Mouse (Mus musculus) megakaryocyte-erythroid progenitor cell, adult 5 weeks (primary cell): ENCODE data around the gene Zscan29. TPM values are rescaled to one million over a fixed set of nuclear protein-coding genes. Genes with fewer than 3 reads are reported as not detected.

Source experiments
- polyA plus RNA-seq: library from polyadenylated mRNA; stranded (reverse); fragments of >175 nt; gene quantifications from 2 replicates; pipeline ENCODE4 v1.2.3, GENCODE M21; 2012

The Zscan29 gene
- 13.7 and 16.5 TPM in 2 replicates for polyA plus RNA-seq

GRCm38 (mm10) chr2:121170980-121171742, at the start of gene Zscan29:
Gene Zscan29, minus strand, starts transcription at chr2:121171125.

GRCm38 (mm10) chr2:121170481-121170971, 399 bp downstream of the Zscan29 start, which contains the start of gene Tubgcp4:
Gene Tubgcp4, plus strand, starts transcription at chr2:121170654.

GRCm38 (mm10) chr2:121140018-121140882, 30.7 kb downstream of the Zscan29 start, which contains the start of the genes Adal and Lcmt2:
Gene Adal, plus strand, starts transcription at chr2:121140428.
Gene Lcmt2, minus strand, starts transcription at chr2:121140653.

GRCm38 (mm10) chr2:121109695-121110094, 61.2 kb downstream of the Zscan29 start, which contains the start of gene Tgm7:
Gene Tgm7, minus strand, starts transcription at chr2:121109795.

Other genes starting within 250 kb of the Zscan29 start
- gene Ubr1, start 200.4 kb downstream of the Zscan29 start, polyA plus RNA-seq: 12.4 and 14.0 TPM in 2 replicates
- 1.6 and 2.0 TPM in 2 replicates for gene Tmem62, start 194.1 kb downstream of the Zscan29 start, polyA plus RNA-seq
- gene Ccndbp1, start 162.7 kb downstream of the Zscan29 start, polyA plus RNA-seq: 11.6 and 15.6 TPM in 2 replicates
- 0.84 and 1.1 TPM in 2 replicates for gene Epb42, start 134.1 kb downstream of the Zscan29 start, polyA plus RNA-seq
- not detected in 2 replicates for gene Tgm5, start 85.3 kb downstream of the Zscan29 start, polyA plus RNA-seq
- gene Tgm7, start 61.3 kb downstream of the Zscan29 start, polyA plus RNA-seq: not detected in 2 replicates
- 4.2 and 4.6 TPM in 2 replicates for gene Adal, start 30.7 kb downstream of the Zscan29 start, polyA plus RNA-seq
- 7.2 and 8.4 TPM in 2 replicates for gene Lcmt2, start 30.5 kb downstream of the Zscan29 start, polyA plus RNA-seq
- gene Tubgcp4, start 471 bp downstream of the Zscan29 start, polyA plus RNA-seq: 14.5 and 16.1 TPM in 2 replicates
- 22.0 and 34.2 TPM in 2 replicates for gene Trp53bp1, start 100.3 kb upstream of the Zscan29 start, polyA plus RNA-seq
- 0.01 and 0.30 TPM in 2 replicates for gene Map1a, start 118.5 kb upstream of the Zscan29 start, polyA plus RNA-seq
- 5.6 and 6.3 TPM in 2 replicates for gene Ppip5k1, start 184.3 kb upstream of the Zscan29 start, polyA plus RNA-seq
- gene Ckmt1, start 186.6 kb upstream of the Zscan29 start, polyA plus RNA-seq: not detected in 2 replicates
- gene Strc, start 216.0 kb upstream of the Zscan29 start, polyA plus RNA-seq: 0.04 TPM in 1 of 2 replicates, not detected in the other
- gene Pdia3, start 242.7 kb upstream of the Zscan29 start, polyA plus RNA-seq: 785 and 987 TPM in 2 replicates
- 0.24 and 0.29 TPM in 2 replicates for gene Catsper2, start 242.7 kb upstream of the Zscan29 start, polyA plus RNA-seq